Mouse (Mus musculus) cortical plate, adult 2 months (tissue): ENCODE data around the gene Krt27.

ENCODE experiments used
- CTCF ChIP-seq: fragments of 200-500 bp; IDR thresholded peaks from 2 replicates; pipeline ENCODE4 v1.5.1; 2011; ENCODE audit warnings: mild to moderate bottlenecking, control low read depth, low read length; ENCODE audit not compliant: insufficient read depth; ENCODE audit errors: extremely low read depth
- POLR2A ChIP-seq: fragments of 200-500 bp; IDR thresholded peaks from 2 replicates; pipeline ENCODE4 v1.6.1; 2011; ENCODE audit warnings: mild to moderate bottlenecking, low read length, control low read depth; ENCODE audit not compliant: insufficient read depth; ENCODE audit errors: extremely low read depth

DNA sequence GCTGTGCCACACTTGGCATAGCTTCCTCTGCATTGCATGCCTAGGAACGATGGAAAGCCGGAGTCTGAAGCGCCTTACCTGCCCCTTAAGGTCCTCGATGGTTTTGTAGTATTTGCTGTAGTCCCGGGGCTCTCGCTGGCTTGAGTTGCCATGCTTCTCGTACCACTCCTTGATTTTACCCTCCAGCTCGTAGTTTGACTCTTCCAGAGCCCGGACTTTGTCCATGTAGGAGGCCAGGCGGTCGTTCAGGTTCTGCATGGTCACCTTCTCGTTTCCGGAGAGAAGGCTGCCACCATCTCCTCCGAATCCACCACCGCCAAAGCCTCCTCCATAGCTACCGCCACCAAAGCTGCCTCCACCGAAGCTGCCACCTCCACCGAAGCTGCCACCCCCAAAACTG, 37.8 kb upstream of the Krt27 start:
- TF ChIP-seq CTCF (no peak), POLR2A (no peak)
